22 mouse cellular contexts compared by ENCODE assay signal in the genomic region with DNA sequence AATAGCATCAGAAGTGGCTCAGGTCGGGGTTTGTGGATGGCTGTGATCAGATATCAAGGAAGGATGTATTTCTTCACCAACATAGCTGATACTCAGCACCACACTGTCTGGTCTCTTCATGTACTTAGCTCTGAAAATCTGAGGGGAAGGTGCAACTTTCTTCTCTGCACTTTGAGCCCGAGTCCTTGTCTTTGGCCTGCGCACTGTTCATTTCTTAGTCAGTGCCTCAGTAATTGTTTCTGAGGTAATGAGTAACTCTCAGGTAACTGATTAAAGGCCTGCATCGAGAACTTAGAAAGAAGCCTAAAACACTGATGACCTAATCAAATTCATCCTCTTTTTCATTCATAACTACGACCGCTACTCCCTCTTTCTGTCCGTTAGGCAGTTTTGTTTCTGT. TPM values are rescaled to one million over a fixed set of nuclear protein-coding genes. Genes with fewer than 3 reads are reported as not detected.
A peak's percentile ranks its signal among the peaks of the same experiment; 100 is the strongest.
DNase-seq lines count a peak whose midpoint lies in the region; ATAC-seq lines count a peak whose summit lies in the region.
"Had no signal": no experiment of that assay in that cellular context is flagged by ENCODE, and none has a peak within 500 bp of the region (broad histone marks: within the 10 kb centered on the region; RNA-seq: fewer than 3 reads in every experiment).

No protein-coding gene starts in this region.

- no peaks in the 10 kb centered on the region for H3K9me3 ChIP-seq in midbrain, embryonic 11.5 days (ENCODE audit: control insufficient read depth, low read length)
- H3K9me3 ChIP-seq in midbrain, embryonic 13.5 days: no peaks in the 10 kb centered on the region
- H3K9me3 ChIP-seq: embryonic facial prominence, embryonic 10.5 days; forebrain, embryonic 15.5 days; limb, embryonic 10.5 days; midbrain, embryonic 10.5 days had no signal

- H3K4me2 ChIP-seq in midbrain, embryonic 11.5 days: no peak overlapping the region
- no peak overlapping the region for H3K4me2 ChIP-seq in midbrain, embryonic 13.5 days (replicated peaks)
- H3K4me2 ChIP-seq: forebrain, embryonic 15.5 days; heart, embryonic 11.5 days had no signal

- no peaks in the 10 kb centered on the region for H3K36me3 ChIP-seq in midbrain, embryonic 11.5 days (ENCODE audit: control insufficient read depth, insufficient read depth, low read length)
- H3K36me3 ChIP-seq in midbrain, embryonic 13.5 days: peaks cover 11% of the 10 kb centered on the region
- H3K36me3 ChIP-seq: forebrain, embryonic 15.5 days had no signal

- H3K4me3 ChIP-seq in midbrain, embryonic 11.5 days (ENCODE audit: low read depth, low read length): no peak overlapping the region
- no peak overlapping the region for H3K4me3 ChIP-seq in midbrain, embryonic 13.5 days (replicated peaks)
- H3K4me3 ChIP-seq: embryonic facial prominence, embryonic 10.5 days; forebrain, embryonic 15.5 days; left cerebral cortex, adult 2 months; limb, embryonic 10.5 days; midbrain, embryonic 10.5 days had no signal

- peak; percentile 2 for DNase-seq in midbrain, embryonic 11.5 days (ENCODE audit: low spot score, missing footprints)
- DNase-seq in kidney, adult 9 months: peak; percentile 93
- peak; percentile 72 for DNase-seq in kidney, postnatal 14 days
- DNase-seq in layer of hippocampus, postnatal 10 days (ENCODE audit: low spot score in 2 of 2): no peak
- no peak for DNase-seq in neural tube, embryonic 10.5 days (ENCODE audit: extremely low spot score, low spot score)
- DNase-seq: cerebellum, adult 11 months; cerebellum, postnatal 10 days; gastrocnemius, postnatal 10 days; heart, postnatal 10 days; layer of hippocampus, adult 9-11 months; liver; liver, postnatal 0 days; spleen, adult 18-20 months had no signal

- no peak for ATAC-seq in midbrain, embryonic 11.5 days (ENCODE audit: low FRiP score)
- ATAC-seq in midbrain, embryonic 13.5 days: no peak
- no peak for ATAC-seq in monocyte, adult 5-6 weeks (replicated peaks; ENCODE audit: insufficient number of reproducible peaks, low FRiP score, low TSS enrichment, poor library complexity, severe bottlenecking)
- ATAC-seq: forebrain, embryonic 15.5 days; liver, postnatal 0 days; lung, postnatal 0 days had no signal

- WGBS in midbrain, embryonic 11.5 days: 95% methylated on average over 7 of the region's 7 CpGs
- WGBS in midbrain, embryonic 13.5 days: 94% methylated on average over 7 of the region's 7 CpGs

- H3K4me1 ChIP-seq in midbrain, embryonic 11.5 days (ENCODE audit: control insufficient read depth, insufficient read depth, low read length): no peaks in the 10 kb centered on the region
- H3K4me1 ChIP-seq in midbrain, embryonic 13.5 days (replicated peaks): 0 out of 2 replicates have a peak, but pooled peaks cover 12% of the 10 kb centered on the region
- H3K4me1 ChIP-seq: embryonic facial prominence, embryonic 10.5 days; limb, embryonic 10.5 days had no signal

- no peak overlapping the region for H3K27ac ChIP-seq in midbrain, embryonic 11.5 days (ENCODE audit: low read depth, low read length)
- H3K27ac ChIP-seq in midbrain, embryonic 13.5 days: no peak overlapping the region
- H3K27ac ChIP-seq: embryonic facial prominence, embryonic 10.5 days; forebrain, embryonic 15.5 days; left cerebral cortex, adult 2 months; limb, embryonic 10.5 days; midbrain, embryonic 10.5 days had no signal

- H3K9ac ChIP-seq in midbrain, embryonic 11.5 days (ENCODE audit: low read length): no peak overlapping the region
- H3K9ac ChIP-seq in midbrain, embryonic 13.5 days (replicated peaks): no peak overlapping the region
- H3K9ac ChIP-seq: forebrain, embryonic 15.5 days; liver, postnatal 0 days had no signal

- H3K27me3 ChIP-seq in midbrain, embryonic 11.5 days (ENCODE audit: control insufficient read depth, insufficient read depth, low read length): no peaks in the 10 kb centered on the region
- H3K27me3 ChIP-seq in midbrain, embryonic 13.5 days: no peaks in the 10 kb centered on the region
- H3K27me3 ChIP-seq: forebrain, embryonic 15.5 days had no signal

RNA-seq across cellular contexts. Expression of a gene that starts 46.8 kb away (rescaled TPM):
- 35.5 and 36.7 TPM in 2 replicates for polyA plus RNA-seq in midbrain, embryonic 11.5 days (2014; fragmentation: Nextera tagmentation; extraction: Ambion mirVana)
- polyA plus RNA-seq in midbrain, embryonic 13.5 days (2015; fragmentation: Nextera tagmentation; extraction: Ambion mirVana): 90.1 and 91.0 TPM in 2 replicates
- 1,000 to 10,000 TPM; 1,433 to 1,539 TPM for total RNA-seq in layer of hippocampus, postnatal 10 days (2021)
- total RNA-seq in monocyte, adult 5-6 weeks (2017): 47.2 to 111 TPM (median 70.4 TPM) in 3 replicates

Comparison
In these comparisons a context has a peak if more than half of its experiments do, and no peak if none do; other contexts are left out.
1. DNase-seq: peak in midbrain, embryonic 11.5 days (single experiment), kidney, adult 9 months (single experiment) and kidney, postnatal 14 days (single experiment); none in layer of hippocampus, postnatal 10 days (0 of 2) and neural tube, embryonic 10.5 days (single experiment).
2. RNA of a gene that starts 46.8 kb away (total RNA-seq): 1,433 to 1,539 TPM in layer of hippocampus, postnatal 10 days; 47.2 to 111 TPM in monocyte, adult 5-6 weeks; every median in the first group is over 10 times any median in the second.